Mouse (Mus musculus): ENCODE measurements around the gene Prmt9.

DNA sequence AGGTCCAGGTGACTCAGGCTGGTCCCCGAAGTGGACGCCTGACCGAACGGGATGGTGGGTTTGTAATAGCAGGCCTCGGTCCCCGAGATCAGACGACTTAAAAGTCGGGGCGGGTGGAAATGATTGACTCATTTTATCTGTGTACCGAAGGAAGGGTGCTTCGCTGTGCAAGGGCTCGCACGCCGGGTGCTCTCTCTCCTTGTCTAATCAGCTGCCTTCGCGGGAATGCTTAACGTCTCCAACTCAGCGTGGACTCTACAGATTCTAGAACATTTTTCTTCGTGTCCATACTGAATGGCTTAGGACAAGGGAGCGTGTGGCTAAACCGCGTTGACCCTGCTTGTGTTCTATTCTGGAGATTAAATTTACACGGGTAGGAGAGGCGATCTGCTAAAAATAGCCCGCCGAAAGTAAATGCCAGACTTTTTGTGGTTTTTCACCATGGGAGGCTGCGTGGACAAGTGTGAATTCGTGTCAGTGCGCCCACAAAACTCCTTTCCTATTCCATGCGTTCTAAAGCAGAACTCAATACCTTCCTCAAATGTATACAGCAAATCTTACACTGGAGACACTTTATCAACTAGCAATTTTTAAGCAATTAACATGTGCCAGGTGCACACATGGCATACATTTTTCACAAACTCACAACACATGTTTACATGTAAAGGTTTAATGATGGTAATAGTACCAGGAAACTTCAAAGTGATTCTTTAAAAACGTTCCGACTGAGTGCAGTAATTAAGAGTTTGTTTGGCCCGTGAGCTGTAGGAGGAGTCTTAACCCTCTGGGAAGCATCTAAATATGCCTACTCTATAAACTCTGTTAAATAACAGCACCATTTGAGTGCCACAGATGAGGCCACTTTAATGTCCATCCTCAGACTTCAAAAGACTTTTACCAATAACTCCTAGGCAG, 30.7 kb upstream of the Prmt9 start:
- TF ChIP-seq CTCF (IDR thresholded peaks at IDR 0.05) (no peak), EP300 (IDR thresholded peaks at IDR 0.05) (no peak)
